Mouse (Mus musculus) Patski (cell line): ENCODE data around the gene Dglucy. TPM values are rescaled to one million over a fixed set of nuclear protein-coding genes. Genes with fewer than 3 reads are reported as not detected.

ENCODE experiments used
- ATAC-seq: fragments of 100-300 bp; one replicate; pipeline ENCODE4 v1.8.0; 2021
- CTCF ChIA-PET: fragments of 350-600 bp; sonication (Branson Sonifier 250); formaldehyde crosslinking; loops from one replicate; lab custom pipeline; 2022; ENCODE audit warnings: inconsistent platforms; lab: Charles Lee
- POLR2A ChIA-PET: fragments of 350-600 bp; sonication (Branson Sonifier 250); formaldehyde crosslinking; loops from one replicate; lab custom pipeline; 2022; ENCODE audit warnings: antibody characterized with exemption, inconsistent platforms; lab: Charles Lee
- DNase-seq: peaks from one replicate; pipeline ENCODE4 v3.0.0-alpha.2; 2011; ENCODE audit warnings: low read depth, low spot score
- H3K27me3 ChIP-seq: fragments of 371-371 bp; one replicate; pipeline ENCODE4 v1.5.1; 2021
- CTCF ChIP-seq: fragments of 100-300 bp; IDR thresholded peaks from one replicate; pipeline ENCODE4 v1.5.1; 2021
- in situ Hi-C: fragments of 300-500 bp; cut with MboI; formaldehyde crosslinking; loops from 3 replicates; pipeline ENCODE4 v1.11.1; 2018; ENCODE audit warnings: low pct_unique_long_range_greater_than_20kb, mixed read lengths
- polyA plus RNA-seq: library from polyadenylated mRNA; unstranded; gene quantifications from one replicate; pipeline ENCODE4 v1.2.3, GENCODE M21; 2021

The Dglucy gene
- polyA plus RNA-seq, 1 experiment from 2014 or later = 17.9 TPM

GRCm38 (mm10) chr12:100900901-100901300 lies 122.0 kb downstream of the Dglucy start:
- CTCF ChIA-PET = interaction anchor here (1.3 kb wide), 1 partner anchor 26 kb away, joined by 3 read pairs; no protein-coding TSS in a partner anchor
- POLR2A ChIA-PET = no interaction called here
- in situ Hi-C loops = no loop called here
- ATAC-seq (no peak), DNase-seq (no peak)
- TF ChIP-seq CTCF = no peak
- peaks cover 12% of the 10 kb centered on the region for H3K27me3 ChIP-seq

DNA sequence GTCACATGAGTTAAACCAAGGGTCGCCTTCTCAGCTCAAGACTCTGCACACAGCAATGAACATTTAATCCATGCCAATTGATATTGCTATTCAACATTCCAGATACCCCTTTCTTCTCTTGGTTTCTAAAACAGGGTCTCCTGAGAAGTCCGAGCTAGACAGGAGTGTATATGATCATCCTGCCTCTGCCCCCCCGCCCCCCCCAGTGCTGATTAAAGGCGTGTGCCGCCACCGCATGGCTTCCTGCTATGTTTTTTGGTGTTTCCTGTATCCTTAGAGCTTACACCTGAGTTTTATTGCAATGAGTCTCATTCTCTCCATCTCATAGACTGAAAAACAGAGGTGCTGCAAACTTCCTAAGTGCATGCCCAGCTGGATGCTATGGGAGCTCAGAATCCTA lies 122.5 kb downstream of the Dglucy start:
- H3K27me3 ChIP-seq = peaks cover 12% of the 10 kb centered on the region
- ATAC-seq = no peak

GRCm38 (mm10) chr12:100903761-100904160 lies 124.9 kb downstream of the Dglucy start:
- DNase-seq (no peak), ATAC-seq (no peak)
- in situ Hi-C loops = no loop called here
- no peak for TF ChIP-seq CTCF
- H3K27me3 ChIP-seq = peaks cover 11% of the 10 kb centered on the region
- CTCF ChIA-PET = interaction anchor here (0.9 kb wide), 1 partner anchor 12 kb away, joined by 3 read pairs; no protein-coding TSS in a partner anchor
- POLR2A ChIA-PET = no interaction called here

More for the DNA sequence above, 122.5 kb downstream of the Dglucy start:
- ChIA-PET CTCF (interaction anchor here (1.3 kb wide), 1 partner anchor 25 kb away, joined by 3 read pairs; no protein-coding TSS in a partner anchor), POLR2A (no interaction called here)
- in situ Hi-C loops = no loop called here
- no peak for TF ChIP-seq CTCF
- no peak for DNase-seq

GRCm38 (mm10) chr12:100906861-100907260 lies 128.0 kb downstream of the Dglucy start:
- no peak for TF ChIP-seq CTCF
- no peaks in the 10 kb centered on the region for H3K27me3 ChIP-seq
- DNase-seq (no peak), ATAC-seq (no peak)
- ChIA-PET CTCF (no interaction called here), POLR2A (interaction anchor here (0.6 kb wide), 1 partner anchor 246 kb away, joined by 5 read pairs; no protein-coding TSS in a partner anchor)
- in situ Hi-C loops = no loop called here

GRCm38 (mm10) chr12:100907598-100908297 lies 128.9 kb downstream of the Dglucy start, which contains the start of gene Gpr68:
TSS of gene Gpr68 (minus strand) at chr12:100908198.
- ChIA-PET CTCF (no interaction called here), POLR2A (no interaction called here)
- no peak for TF ChIP-seq CTCF
- DNase-seq = no peak
- no peaks in the 10 kb centered on the region for H3K27me3 ChIP-seq
- in situ Hi-C loops = no loop called here
- ATAC-seq = no peak

DNA sequence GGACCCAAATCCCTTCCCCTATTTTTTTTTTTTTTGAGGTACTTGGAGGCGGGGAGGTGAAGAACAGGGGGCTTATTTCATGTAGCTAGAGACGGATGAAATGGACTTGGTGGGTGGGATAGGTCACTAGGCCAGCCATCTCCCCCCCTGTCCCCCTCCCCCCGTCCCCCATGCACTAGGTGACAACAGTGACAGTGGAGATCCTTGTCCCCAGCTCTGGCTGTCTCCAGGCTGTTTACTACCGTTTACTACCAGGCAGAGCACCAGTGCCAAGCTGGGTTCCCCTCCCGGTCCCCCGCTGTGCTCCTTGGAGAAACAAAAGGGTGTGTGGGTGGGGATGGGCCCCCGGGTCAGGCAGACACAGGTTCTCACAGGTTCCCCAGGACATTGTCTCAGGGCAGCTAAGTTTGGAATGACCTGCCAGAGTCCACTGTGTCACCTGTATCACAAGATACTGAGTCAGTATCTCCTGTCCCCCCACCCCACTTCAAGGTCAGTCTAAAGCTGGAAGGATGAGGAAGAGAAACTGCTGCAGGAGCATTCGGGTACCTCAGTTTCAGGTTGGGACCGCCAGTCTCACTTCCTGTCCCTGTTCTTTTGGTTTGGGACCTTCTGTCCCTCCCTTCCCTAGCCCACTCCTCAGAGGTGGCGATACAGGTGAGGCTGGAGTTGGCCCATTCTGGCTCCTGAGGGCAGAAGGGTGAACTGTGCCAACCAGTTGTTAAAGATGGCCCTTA lies 129.6 kb downstream of the Dglucy start:
- H3K27me3 ChIP-seq = no peaks in the 10 kb centered on the region
- ChIA-PET CTCF (no interaction called here), POLR2A (no interaction called here)
- TF ChIP-seq CTCF = no peak
- no peak for DNase-seq
- in situ Hi-C loops = no loop called here
- no peak for ATAC-seq

DNA sequence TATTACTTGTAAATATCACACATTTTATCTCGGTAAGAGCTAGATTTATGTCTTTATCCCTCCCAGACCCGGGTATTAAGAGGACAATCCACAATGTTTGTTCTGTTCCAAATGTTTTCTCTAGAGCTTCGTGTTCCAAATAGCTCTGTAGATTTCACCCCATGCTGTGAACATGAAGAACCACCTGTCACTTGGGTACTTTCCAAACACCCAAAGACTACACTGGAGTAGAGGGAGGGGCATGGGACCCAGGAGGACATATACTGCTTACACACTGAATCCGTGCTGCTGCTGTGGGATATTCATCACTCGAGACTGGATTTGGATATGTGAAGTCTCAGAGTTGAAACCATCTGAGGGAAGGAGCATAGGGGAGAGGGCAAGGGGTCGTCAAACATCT lies 130.9 kb downstream of the Dglucy start:
- DNase-seq (no peak), ATAC-seq (no peak)
- H3K27me3 ChIP-seq = no peaks in the 10 kb centered on the region
- CTCF ChIA-PET = interaction anchor here (1.4 kb wide), 1 partner anchor 61 kb away, joined by 3 read pairs; no protein-coding TSS in a partner anchor
- no peak for TF ChIP-seq CTCF
- in situ Hi-C loops = loop anchor here (10.0 kb wide), 1 partner anchor 305 kb away; no protein-coding TSS in a partner anchor
- POLR2A ChIA-PET = no interaction called here

DNA sequence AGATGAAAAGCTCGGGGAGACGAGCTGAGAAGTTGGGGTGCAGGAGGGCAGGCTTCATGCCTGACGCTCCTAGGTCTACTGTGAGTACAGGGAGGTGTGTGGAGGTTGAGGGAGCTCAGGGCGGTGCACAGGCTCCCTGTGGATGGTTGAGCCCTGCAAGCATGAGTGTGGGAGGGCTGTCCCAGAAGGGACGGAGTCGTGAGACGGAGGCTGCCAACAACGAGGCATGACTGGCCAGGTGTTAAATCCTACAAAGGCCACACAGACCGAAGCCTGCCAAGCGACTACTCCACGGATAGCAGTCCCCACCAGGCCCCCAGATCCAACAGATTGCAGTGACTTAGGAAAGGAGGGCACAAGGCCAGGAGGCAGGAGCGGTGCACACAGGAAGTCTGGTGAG lies 131.9 kb downstream of the Dglucy start:
- no peaks in the 10 kb centered on the region for H3K27me3 ChIP-seq
- no peak for TF ChIP-seq CTCF
- POLR2A ChIA-PET = no interaction called here
- ATAC-seq (no peak), DNase-seq (no peak)
- in situ Hi-C loops = loop anchor here (10.0 kb wide), 1 partner anchor 306 kb away; no protein-coding TSS in a partner anchor
- CTCF ChIA-PET = interaction anchor here (1.4 kb wide), 1 partner anchor 62 kb away, joined by 3 read pairs; no protein-coding TSS in a partner anchor

GRCm38 (mm10) chr12:100924646-100925339 lies 145.9 kb downstream of the Dglucy start:
- ATAC-seq (no peak), DNase-seq (no peak)
- POLR2A ChIA-PET = interaction anchor here (1.4 kb wide), 1 partner anchor 76 kb away, joined by 3 read pairs; no protein-coding TSS in a partner anchor
- no peaks in the 10 kb centered on the region for H3K27me3 ChIP-seq
- CTCF ChIA-PET = interaction anchor here (1.0 kb wide), 1 partner anchor 75 kb away, joined by 3 read pairs; no protein-coding TSS in a partner anchor
- TF ChIP-seq CTCF = no peak
- in situ Hi-C loops = loop anchor here (5.0 kb wide), 1 partner anchor 77 kb away; no protein-coding TSS in a partner anchor
